Mouse (Mus musculus) E14TG2a.4 (cell line): ENCODE results near the gene Wdr82.

Experiments used
- CTCF ChIP-seq: conservative IDR thresholded peaks from 2 replicates; pipeline ENCODE4 v1.5.1; 2014; ENCODE audit warnings: low read length
- POU5F1 ChIP-seq: IDR thresholded peaks from 2 replicates; pipeline ENCODE4 v1.6.1; 2014; ENCODE audit warnings: low read length, borderline replicate concordance

GRCm38 (mm10) chr9:106183996-106184395 lies 13.3 kb downstream of the Wdr82 start:
- no peak for TF ChIP-seq POU5F1
- TF ChIP-seq CTCF = no peak
